Mouse (Mus musculus): ENCODE data around the gene Bex6. TPM values are rescaled to one million over a fixed set of nuclear protein-coding genes. Genes with fewer than 3 reads are reported as not detected.
A peak's percentile ranks its signal among the peaks of the same experiment; 100 is the strongest.

The Bex6 gene
- 0.23 TPM in 1 of 2 replicates, not detected in the other for polyA plus RNA-seq (2014; fragmentation: Nextera tagmentation; extraction: Ambion mirVana)

GRCm38 (mm10) chr16:32179333-32179901, at the start of gene Bex6:
TSS of gene Bex6 (plus strand) at chr16:32179823.
- WGBS: 85% methylated on average over 6 of the region's 6 CpGs
- H3K9me3 ChIP-seq (ENCODE audit: control insufficient read depth, low read length): no peaks in the 10 kb centered on the region
- peak; percentile 62 for DNase-seq (ENCODE audit: low spot score, missing footprints)
- no peak within 1 kb of the TSS for H3K27ac ChIP-seq (ENCODE audit: low read depth, low read length)
- H3K4me2 ChIP-seq: no peak within 1 kb of the TSS
- ATAC-seq (ENCODE audit: low FRiP score): no peak
- H3K36me3 ChIP-seq (ENCODE audit: control insufficient read depth, insufficient read depth, low read length): no peaks in the 10 kb centered on the region
- no peak within 1 kb of the TSS for H3K9ac ChIP-seq (ENCODE audit: low read length)
- H3K27me3 ChIP-seq (ENCODE audit: control insufficient read depth, insufficient read depth, low read length): no peaks in the 10 kb centered on the region
- peaks cover 3% of the 10 kb centered on the region; the same call in 1 of the 2 replicates for H3K4me1 ChIP-seq (ENCODE audit: control insufficient read depth, insufficient read depth, low read length)
- H3K4me3 ChIP-seq (ENCODE audit: low read depth, low read length): no peak within 1 kb of the TSS

- no peak overlapping the region for H3K9ac ChIP-seq (ENCODE audit: low read length)
- ATAC-seq (ENCODE audit: low FRiP score) (no peak), DNase-seq (ENCODE audit: low spot score, missing footprints) (peak; percentile 51)
- no peaks in the 10 kb centered on the region for H3K27me3 ChIP-seq (ENCODE audit: control insufficient read depth, insufficient read depth, low read length)
- H3K36me3 ChIP-seq (ENCODE audit: control insufficient read depth, insufficient read depth, low read length): no peaks in the 10 kb centered on the region
- H3K4me2 ChIP-seq: no peak overlapping the region
- no peak overlapping the region for H3K4me3 ChIP-seq (ENCODE audit: low read depth, low read length)
- no peaks in the 10 kb centered on the region for H3K9me3 ChIP-seq (ENCODE audit: control insufficient read depth, low read length)
- no peaks in the 10 kb centered on the region for H3K4me1 ChIP-seq (ENCODE audit: control insufficient read depth, insufficient read depth, low read length)
- 69% methylated on average over 16 of the region's 16 CpGs for whole genome bisulfite sequencing
- no peak overlapping the region for H3K27ac ChIP-seq (ENCODE audit: low read depth, low read length)
Measured at GRCm38 (mm10) chr16:32130190-32130826, 49.3 kb upstream of the Bex6 start.

- no peak overlapping the region for H3K4me2 ChIP-seq
- no peaks in the 10 kb centered on the region for H3K27me3 ChIP-seq (ENCODE audit: control insufficient read depth, insufficient read depth, low read length)
- H3K9ac ChIP-seq (ENCODE audit: low read length): no peak overlapping the region
- 80% methylated on average over 3 of the region's 3 CpGs for WGBS
- no peaks in the 10 kb centered on the region for H3K4me1 ChIP-seq (ENCODE audit: control insufficient read depth, insufficient read depth, low read length)
- ATAC-seq (ENCODE audit: low FRiP score): no peak
- no peaks in the 10 kb centered on the region for H3K9me3 ChIP-seq (ENCODE audit: control insufficient read depth, low read length)
- no peak for DNase-seq (ENCODE audit: low spot score, missing footprints)
- no peak overlapping the region for H3K4me3 ChIP-seq (ENCODE audit: low read depth, low read length)
- H3K27ac ChIP-seq (ENCODE audit: low read depth, low read length): no peak overlapping the region
- H3K36me3 ChIP-seq (ENCODE audit: control insufficient read depth, insufficient read depth, low read length): no peaks in the 10 kb centered on the region
Measured at GRCm38 (mm10) chr16:32133148-32133547, 46.5 kb upstream of the Bex6 start.

GRCm38 (mm10) chr16:32135842-32136357, 43.7 kb upstream of the Bex6 start:
- Histone ChIP-seq H3K27me3 (ENCODE audit: control insufficient read depth, insufficient read depth, low read length) (no peaks in the 10 kb centered on the region), H3K27ac (ENCODE audit: low read depth, low read length) (no peak overlapping the region), H3K36me3 (ENCODE audit: control insufficient read depth, insufficient read depth, low read length) (no peaks in the 10 kb centered on the region), H3K4me3 (ENCODE audit: low read depth, low read length) (no peak overlapping the region), H3K4me1 (ENCODE audit: control insufficient read depth, insufficient read depth, low read length) (no peaks in the 10 kb centered on the region), H3K9ac (ENCODE audit: low read length) (no peak overlapping the region), H3K4me2 (no peak overlapping the region), H3K9me3 (ENCODE audit: control insufficient read depth, low read length) (no peaks in the 10 kb centered on the region)
- DNase-seq (ENCODE audit: low spot score, missing footprints) (peak; percentile 51), ATAC-seq (ENCODE audit: low FRiP score) (no peak)
- 82% methylated on average over 7 of the region's 7 CpGs for WGBS

GRCm38 (mm10) chr16:32138954-32139353, 40.7 kb upstream of the Bex6 start:
- Histone ChIP-seq H3K4me1 (ENCODE audit: control insufficient read depth, insufficient read depth, low read length) (no peaks in the 10 kb centered on the region), H3K4me2 (no peak overlapping the region), H3K9ac (ENCODE audit: low read length) (no peak overlapping the region), H3K9me3 (ENCODE audit: control insufficient read depth, low read length) (no peaks in the 10 kb centered on the region), H3K27ac (ENCODE audit: low read depth, low read length) (no peak overlapping the region), H3K36me3 (ENCODE audit: control insufficient read depth, insufficient read depth, low read length) (no peaks in the 10 kb centered on the region), H3K27me3 (ENCODE audit: control insufficient read depth, insufficient read depth, low read length) (no peaks in the 10 kb centered on the region), H3K4me3 (ENCODE audit: low read depth, low read length) (no peak overlapping the region)
- ATAC-seq (ENCODE audit: low FRiP score) (no peak), DNase-seq (ENCODE audit: low spot score, missing footprints) (peak; percentile 28)
- 100% methylated on average over 1 of the region's 1 CpGs for WGBS

- WGBS: 93% methylated on average over 15 of the region's 15 CpGs
- H3K36me3 ChIP-seq (ENCODE audit: control insufficient read depth, insufficient read depth, low read length): no peaks in the 10 kb centered on the region
- ATAC-seq (ENCODE audit: low FRiP score): no peak
Measured at GRCm38 (mm10) chr16:32143766-32144165, 35.9 kb upstream of the Bex6 start.

GRCm38 (mm10) chr16:32144592-32144991, 35.0 kb upstream of the Bex6 start:
- no peak overlapping the region for H3K4me2 ChIP-seq
- H3K9ac ChIP-seq (ENCODE audit: low read length): no peak overlapping the region
- no peaks in the 10 kb centered on the region for H3K36me3 ChIP-seq (ENCODE audit: control insufficient read depth, insufficient read depth, low read length)
- no peak overlapping the region for H3K27ac ChIP-seq (ENCODE audit: low read depth, low read length)
- no peaks in the 10 kb centered on the region for H3K27me3 ChIP-seq (ENCODE audit: control insufficient read depth, insufficient read depth, low read length)
- 94% methylated on average over 17 of the region's 17 CpGs for WGBS
- H3K4me3 ChIP-seq (ENCODE audit: low read depth, low read length): no peak overlapping the region
- DNase-seq (ENCODE audit: low spot score, missing footprints): no peak
- no peaks in the 10 kb centered on the region for H3K4me1 ChIP-seq (ENCODE audit: control insufficient read depth, insufficient read depth, low read length)
- no peak for ATAC-seq (ENCODE audit: low FRiP score)
- H3K9me3 ChIP-seq (ENCODE audit: control insufficient read depth, low read length): no peaks in the 10 kb centered on the region

More at GRCm38 (mm10) chr16:32143766-32144165, 35.9 kb upstream of the Bex6 start:
- H3K27me3 ChIP-seq (ENCODE audit: control insufficient read depth, insufficient read depth, low read length): no peaks in the 10 kb centered on the region
- H3K4me1 ChIP-seq (ENCODE audit: control insufficient read depth, insufficient read depth, low read length): no peaks in the 10 kb centered on the region
- no peak overlapping the region for H3K4me3 ChIP-seq (ENCODE audit: low read depth, low read length)
- no peak overlapping the region for H3K27ac ChIP-seq (ENCODE audit: low read depth, low read length)
- DNase-seq (ENCODE audit: low spot score, missing footprints): no peak
- no peaks in the 10 kb centered on the region for H3K9me3 ChIP-seq (ENCODE audit: control insufficient read depth, low read length)
- H3K9ac ChIP-seq (ENCODE audit: low read length): no peak overlapping the region
- no peak overlapping the region for H3K4me2 ChIP-seq

GRCm38 (mm10) chr16:32147589-32148207, 31.9 kb upstream of the Bex6 start:
- 65% methylated on average over 10 of the region's 13 CpGs for WGBS

GRCm38 (mm10) chr16:32153976-32154375, 25.6 kb upstream of the Bex6 start:
- Histone ChIP-seq H3K9ac (ENCODE audit: low read length) (no peak overlapping the region), H3K36me3 (ENCODE audit: control insufficient read depth, insufficient read depth, low read length) (no peaks in the 10 kb centered on the region), H3K4me3 (ENCODE audit: low read depth, low read length) (no peak overlapping the region), H3K9me3 (ENCODE audit: control insufficient read depth, low read length) (no peaks in the 10 kb centered on the region), H3K27me3 (ENCODE audit: control insufficient read depth, insufficient read depth, low read length) (no peaks in the 10 kb centered on the region), H3K4me2 (no peak overlapping the region), H3K27ac (ENCODE audit: low read depth, low read length) (no peak overlapping the region), H3K4me1 (ENCODE audit: control insufficient read depth, insufficient read depth, low read length) (no peaks in the 10 kb centered on the region)
- 76% methylated on average over 1 of the region's 1 CpGs for WGBS
- DNase-seq (ENCODE audit: low spot score, missing footprints): peak; percentile 44
- no peak for ATAC-seq (ENCODE audit: low FRiP score)

More at GRCm38 (mm10) chr16:32147589-32148207, 31.9 kb upstream of the Bex6 start:
- Histone ChIP-seq H3K9me3 (ENCODE audit: control insufficient read depth, low read length) (no peaks in the 10 kb centered on the region), H3K27ac (ENCODE audit: low read depth, low read length) (no peak overlapping the region), H3K27me3 (ENCODE audit: control insufficient read depth, insufficient read depth, low read length) (no peaks in the 10 kb centered on the region), H3K4me1 (ENCODE audit: control insufficient read depth, insufficient read depth, low read length) (no peaks in the 10 kb centered on the region), H3K4me2 (no peak overlapping the region), H3K36me3 (ENCODE audit: control insufficient read depth, insufficient read depth, low read length) (no peaks in the 10 kb centered on the region), H3K9ac (ENCODE audit: low read length) (no peak overlapping the region), H3K4me3 (ENCODE audit: low read depth, low read length) (no peak overlapping the region)
- peak; percentile 83 for DNase-seq (ENCODE audit: low spot score, missing footprints)
- ATAC-seq (ENCODE audit: low FRiP score): no peak

All from midbrain, embryonic 11.5 days (tissue).